Mouse (Mus musculus) activated CD4-positive, CD25-positive, alpha-beta regulatory T cell, adult 4 months (primary cell): ENCODE measurements around the gene Ttc8. TPM values are rescaled to one million over a fixed set of nuclear protein-coding genes. Genes with fewer than 3 reads are reported as not detected.

ENCODE experiments used
- ATAC-seq: one replicate; pipeline ENCODE4 v1.8.0; 2017
- polyA plus RNA-seq, 2 experiments: library from polyadenylated mRNA; unstranded; fragments of 100-300 nt; shearing (Covaris generic); gene quantifications; one replicate each; pipeline ENCODE4 v1.2.1; 2017

Gene Ttc8
- polyA plus RNA-seq, 2 experiments from 2014 or later, result 2.1 to 5.3 TPM

- no peak for ATAC-seq
Observed at GRCm38 (mm10) chr12:99030022-99030421, 109.6 kb downstream of the Ttc8 start.

Other genes with a start within 250 kb of the Ttc8 start
- gene Ptpn21, start 183.2 kb upstream of the Ttc8 start, polyA plus RNA-seq, result 1 to 10 TPM; 2.2 to 3.7 TPM
- gene Zc3h14, start 173.6 kb upstream of the Ttc8 start, polyA plus RNA-seq, result 10 to 100 TPM; 33.4 to 38.6 TPM
- gene Eml5, start 19.1 kb upstream of the Ttc8 start, polyA plus RNA-seq, result 10 to 100 TPM in 1 of 2 experiments, 1 to 10 TPM in 1; 9.7 to 12.1 TPM